ENCODE assay signal across 9 mouse cellular contexts in the genomic region with DNA sequence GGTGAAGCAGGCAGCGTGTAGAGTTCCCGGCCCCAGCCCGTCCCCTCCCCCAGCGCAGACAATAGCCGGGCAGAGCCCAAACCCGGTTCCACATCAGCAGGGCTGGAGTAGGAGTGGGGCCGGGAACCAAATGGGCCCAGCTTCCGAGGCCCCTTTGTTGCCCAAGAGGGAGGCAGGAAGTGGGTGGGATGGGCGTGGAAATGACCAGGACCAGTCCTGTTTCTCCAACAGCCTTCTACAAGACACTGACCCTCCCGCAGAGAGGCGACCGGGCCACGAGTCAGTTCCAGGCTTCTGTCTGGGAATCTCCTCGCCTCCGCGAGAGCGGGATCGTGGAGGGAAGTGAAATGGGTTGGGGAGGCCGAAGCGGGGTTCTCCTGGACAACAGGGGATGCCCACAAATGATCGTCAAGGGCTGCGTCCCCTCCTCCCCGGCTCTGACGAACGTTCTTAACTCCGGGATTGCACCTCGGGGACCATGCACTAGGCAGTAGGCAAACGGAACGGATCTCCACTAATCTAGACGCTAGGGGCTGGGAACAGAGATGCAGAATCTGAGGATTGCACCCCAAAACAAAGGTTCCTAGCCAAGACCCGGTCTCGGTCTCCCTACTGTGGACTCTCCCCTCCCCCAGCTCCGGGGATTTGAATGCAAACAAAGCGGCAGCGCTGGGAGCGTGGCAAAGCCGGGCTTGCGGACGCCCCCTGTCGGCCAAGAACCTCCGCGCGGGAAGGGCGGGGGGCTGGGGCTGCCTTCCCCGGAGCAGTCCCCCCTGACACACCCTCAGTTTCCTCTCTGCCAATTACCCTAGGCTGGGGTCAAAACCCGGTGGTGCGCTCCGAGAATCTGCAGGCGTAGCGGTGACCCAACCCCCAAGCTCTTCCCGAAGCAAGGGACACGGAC. TPM values are rescaled to one million over a fixed set of nuclear protein-coding genes. Genes with fewer than 3 reads are reported as not detected.
DNase-seq lines count a peak whose midpoint lies in the region; ATAC-seq and TF ChIP-seq lines count a peak whose summit lies in the region.
"Had no signal": no experiment of that assay in that cellular context is flagged by ENCODE, and none has a peak within 500 bp of the region (broad histone marks: within the 10 kb centered on the region; RNA-seq: fewer than 3 reads in every experiment).

No protein-coding gene starts in this region.

- peak overlapping the region; percentile 99 for H3K4me2 ChIP-seq in forebrain, embryonic 14.5 days (ENCODE audit: low read length)
- peak overlapping the region; percentile 84 for H3K4me2 ChIP-seq in liver, postnatal 0 days (ENCODE audit: low read depth, low read length)
- H3K4me2 ChIP-seq in neural tube, embryonic 14.5 days (ENCODE audit: low read depth, low read length), result peak overlapping the region; percentile 97

- peak; percentile 76 to 80 for DNase-seq in CD8-positive naive resting alpha-beta T cell, adult 2 months (ENCODE audit: low read depth in 2 of 2, low spot score in 2 of 2)
- peak; percentile 97 for DNase-seq in forebrain, embryonic 14.5 days (ENCODE audit: low spot score)
- DNase-seq in heart, postnatal 14 days, result peak; percentile 95 to 97
- DNase-seq in layer of hippocampus, adult 11-12 months (ENCODE audit: low spot score), result peak; percentile 93
- DNase-seq in liver, postnatal 0 days, result peak; percentile 88
- peak; percentile 97 for DNase-seq in testis, postnatal 10 days (ENCODE audit: low spot score)

- no peaks in the 10 kb centered on the region for H3K9me3 ChIP-seq in forebrain, embryonic 14.5 days (replicated peaks; ENCODE audit: control insufficient read depth, low read length)
- H3K9me3 ChIP-seq in liver, postnatal 0 days (ENCODE audit: low read length), result no peaks in the 10 kb centered on the region
- no peaks in the 10 kb centered on the region for H3K9me3 ChIP-seq in neural tube, embryonic 14.5 days (ENCODE audit: control insufficient read depth, low read length)

- under 1% methylated on average over 52 of the region's 52 CpGs for WGBS in forebrain, embryonic 14.5 days
- WGBS in liver, postnatal 0 days (ENCODE audit: insufficient replicate concordance), result under 1% methylated on average over 52 of the region's 52 CpGs
- WGBS in neural tube, embryonic 14.5 days, result 0% methylated on average over 52 of the region's 52 CpGs

- H3K27me3 ChIP-seq in forebrain, embryonic 14.5 days (replicated peaks; ENCODE audit: control insufficient read depth, insufficient read depth, low read length), result no peaks in the 10 kb centered on the region
- H3K27me3 ChIP-seq in liver, postnatal 0 days (ENCODE audit: insufficient read depth, low read length), result peaks cover 37% of the 10 kb centered on the region
- H3K27me3 ChIP-seq in neural tube, embryonic 14.5 days (ENCODE audit: control insufficient read depth, insufficient read depth, low read length), result no peaks in the 10 kb centered on the region; the same call in 1 of the 2 replicates

- no peak for TF ChIP-seq EP300 in liver, postnatal 0 days (IDR thresholded peaks at IDR 0.05; ENCODE audit: low read depth)

- peaks cover 34% of the 10 kb centered on the region for H3K36me3 ChIP-seq in forebrain, embryonic 14.5 days (ENCODE audit: control insufficient read depth, insufficient read depth, low read length)
- peaks cover 11% of the 10 kb centered on the region for H3K36me3 ChIP-seq in liver, postnatal 0 days (replicated peaks; ENCODE audit: insufficient read depth, low read length)
- H3K36me3 ChIP-seq in neural tube, embryonic 14.5 days (ENCODE audit: control insufficient read depth, insufficient read depth, low read length), result peaks cover 26% of the 10 kb centered on the region

- ATAC-seq in forebrain, embryonic 14.5 days, result peak; percentile 84
- ATAC-seq in liver, postnatal 0 days, result peak; percentile 81
- ATAC-seq in neural tube, embryonic 14.5 days (ENCODE audit: low read depth), result peak; percentile 82

- peak; percentile 82 for TF ChIP-seq CTCF in liver, postnatal 0 days (IDR thresholded peaks at IDR 0.05; ENCODE audit: low read depth)

- peak overlapping the region; percentile 94 for H3K4me3 ChIP-seq in brown adipose tissue, adult 24 weeks (ENCODE audit: insufficient read depth, low read depth, low read length)
- peak overlapping the region; percentile 99 for H3K4me3 ChIP-seq in forebrain, embryonic 14.5 days (ENCODE audit: low read depth, low read length)
- peak overlapping the region; percentile 68 for H3K4me3 ChIP-seq in liver, postnatal 0 days (ENCODE audit: low read depth, low read length)
- H3K4me3 ChIP-seq in neural tube, embryonic 14.5 days (ENCODE audit: low read depth, low read length), result peak overlapping the region; percentile 98

- H3K4me1 ChIP-seq in brown adipose tissue, adult 24 weeks (ENCODE audit: control insufficient read depth, insufficient read depth, insufficient read length, low read length), result peaks cover 15% of the 10 kb centered on the region
- peaks cover 20% of the 10 kb centered on the region for H3K4me1 ChIP-seq in forebrain, embryonic 14.5 days (ENCODE audit: control insufficient read depth, insufficient read depth, low read length)
- H3K4me1 ChIP-seq in liver, postnatal 0 days (ENCODE audit: insufficient read depth), result peaks cover 20% of the 10 kb centered on the region
- H3K4me1 ChIP-seq in neural tube, embryonic 14.5 days (ENCODE audit: control insufficient read depth, insufficient read depth, low read length), result peaks cover 28% of the 10 kb centered on the region

- H3K27ac ChIP-seq in brown adipose tissue, adult 24 weeks (replicated peaks; ENCODE audit: low read depth, low read length), result peak overlapping the region; percentile 97
- H3K27ac ChIP-seq in forebrain, embryonic 14.5 days (ENCODE audit: low read depth, low read length), result peak overlapping the region; percentile 100
- H3K27ac ChIP-seq in liver, postnatal 0 days (ENCODE audit: low read depth), result peak overlapping the region; percentile 94
- H3K27ac ChIP-seq in neural tube, embryonic 14.5 days (ENCODE audit: low read depth, low read length), result peak overlapping the region; percentile 99

- intact Hi-C loops in heart, postnatal 14 days (cut with DNase I), result loop anchor here (2.0 kb wide), 3 partner anchors 32 to 78 kb away; no protein-coding TSS in a partner anchor

- H3K9ac ChIP-seq in forebrain, embryonic 14.5 days (ENCODE audit: low read length), result peak overlapping the region; percentile 100
- peak overlapping the region; percentile 80 for H3K9ac ChIP-seq in liver, postnatal 0 days (replicated peaks)
- peak overlapping the region; percentile 99 for H3K9ac ChIP-seq in neural tube, embryonic 14.5 days (replicated peaks; ENCODE audit: low read depth, low read length)

RNA-seq across cellular contexts. Expression of gene Sema4c, which starts 1.3 kb away (rescaled TPM):
- 4.1 and 6.7 TPM in 2 replicates for polyA plus RNA-seq in brown adipose tissue, adult 24 weeks (2012; ENCODE audit: insufficient read depth, insufficient read length, missing spikeins)
- 5.9 and 6.9 TPM in 2 replicates for polyA plus RNA-seq in forebrain, embryonic 14.5 days (2014; fragmentation: Nextera tagmentation; extraction: Ambion mirVana)
- total RNA-seq in heart, postnatal 14 days (2021), result 10 to 100 TPM; 19.4 to 20.0 TPM
- polyA plus RNA-seq in liver, postnatal 0 days (2015; fragmentation: Nextera tagmentation; extraction: Ambion mirVana), result 2.0 TPM in 2 replicates
- polyA plus RNA-seq in neural tube, embryonic 14.5 days (2014; fragmentation: Nextera tagmentation; extraction: Ambion mirVana), result 4.0 and 5.2 TPM in 2 replicates

RNA-seq across cellular contexts. Expression of gene Ankrd39, which starts 9.6 kb away (rescaled TPM):
- 5.0 and 8.4 TPM in 2 replicates for polyA plus RNA-seq in brown adipose tissue, adult 24 weeks (2012; ENCODE audit: insufficient read depth, insufficient read length, missing spikeins)
- 15.4 and 15.7 TPM in 2 replicates for polyA plus RNA-seq in forebrain, embryonic 14.5 days (2014; fragmentation: Nextera tagmentation; extraction: Ambion mirVana)
- 10 to 100 TPM; 10.4 to 11.9 TPM for total RNA-seq in heart, postnatal 14 days (2021)
- 7.4 and 8.3 TPM in 2 replicates for polyA plus RNA-seq in liver, postnatal 0 days (2015; fragmentation: Nextera tagmentation; extraction: Ambion mirVana)
- 26.6 and 34.5 TPM in 2 replicates for polyA plus RNA-seq in neural tube, embryonic 14.5 days (2014; fragmentation: Nextera tagmentation; extraction: Ambion mirVana)

RNA-seq across cellular contexts. Expression of gene Gm42417, which starts 17.6 kb away (rescaled TPM):
- polyA plus RNA-seq in brown adipose tissue, adult 24 weeks (2012; ENCODE audit: insufficient read depth, insufficient read length, missing spikeins), result 4.1 and 7.8 TPM in 2 replicates
- polyA plus RNA-seq in forebrain, embryonic 14.5 days (2014; fragmentation: Nextera tagmentation; extraction: Ambion mirVana), result 0.22 TPM in 1 of 2 replicates, not detected in the other
- 10 to 100 TPM; 52.6 to 94.6 TPM for total RNA-seq in heart, postnatal 14 days (2021)
- polyA plus RNA-seq in liver, postnatal 0 days (2015; fragmentation: Nextera tagmentation; extraction: Ambion mirVana), result 0.45 TPM in 1 of 2 replicates, not detected in the other
- polyA plus RNA-seq in neural tube, embryonic 14.5 days (2014; fragmentation: Nextera tagmentation; extraction: Ambion mirVana), result 0.32 and 0.62 TPM in 2 replicates
- polyA plus RNA-seq: large intestine, adult 2 months had no signal

RNA-seq across cellular contexts. Expression of gene Ankrd23, which starts 20.1 kb away (rescaled TPM):
- 17.9 and 25.2 TPM in 2 replicates for polyA plus RNA-seq in brown adipose tissue, adult 24 weeks (2012; ENCODE audit: insufficient read depth, insufficient read length, missing spikeins)
- 3.8 and 5.2 TPM in 2 replicates for polyA plus RNA-seq in forebrain, embryonic 14.5 days (2014; fragmentation: Nextera tagmentation; extraction: Ambion mirVana)
- 100 to 1,000 TPM; 101 to 170 TPM for total RNA-seq in heart, postnatal 14 days (2021)
- 2.0 and 2.2 TPM in 2 replicates for polyA plus RNA-seq in liver, postnatal 0 days (2015; fragmentation: Nextera tagmentation; extraction: Ambion mirVana)
- 13.0 and 14.9 TPM in 2 replicates for polyA plus RNA-seq in neural tube, embryonic 14.5 days (2014; fragmentation: Nextera tagmentation; extraction: Ambion mirVana)

RNA-seq across cellular contexts. Expression of gene Cnnm3, which starts 45.1 kb away (rescaled TPM):
- polyA plus RNA-seq in brown adipose tissue, adult 24 weeks (2012; ENCODE audit: insufficient read depth, insufficient read length, missing spikeins), result 7.2 and 7.3 TPM in 2 replicates
- polyA plus RNA-seq in forebrain, embryonic 14.5 days (2014; fragmentation: Nextera tagmentation; extraction: Ambion mirVana), result 5.2 and 5.9 TPM in 2 replicates
- total RNA-seq in heart, postnatal 14 days (2021), result 10 to 100 TPM; 12.9 to 15.6 TPM
- polyA plus RNA-seq in liver, postnatal 0 days (2015; fragmentation: Nextera tagmentation; extraction: Ambion mirVana), result 0.92 and 1.1 TPM in 2 replicates
- 5.4 and 9.4 TPM in 2 replicates for polyA plus RNA-seq in neural tube, embryonic 14.5 days (2014; fragmentation: Nextera tagmentation; extraction: Ambion mirVana)

Comparison
In these comparisons a context has a peak if more than half of its experiments do, and no peak if none do; other contexts are left out.
1. Peak in every context shown above with its lines: DNase-seq, ATAC-seq, H3K4me3 ChIP-seq and H3K27ac ChIP-seq.